Mouse (Mus musculus) liver, embryonic 14.5 days (tissue): ENCODE results near the gene Socs4. TPM values are rescaled to one million over a fixed set of nuclear protein-coding genes. Genes with fewer than 3 reads are reported as not detected.

Experiments used
- ATAC-seq: fragments of 200-750 bp; cut with Nextera tagmentation; 2 replicates; pipeline ENCODE4 v1.8.0; 2017; ENCODE audit warnings: moderate number of reproducible peaks, mild to moderate bottlenecking, moderate library complexity; ENCODE audit not compliant: insufficient read depth
- DNase-seq, 3 experiments: peaks; one replicate each; pipeline ENCODE4 v3.0.0-alpha.2; 2012 to 2013; ENCODE audit warnings: low read depth in 3 of 3, low spot score in 3 of 3
- H3K27ac ChIP-seq: fragments of 300-500 bp; sonication (generic); 2 replicates; pipeline ENCODE4 v1.5.1; 2014; ENCODE audit warnings: moderate library complexity, mild to moderate bottlenecking, control low read depth, inconsistent platforms
- H3K27me3 ChIP-seq: fragments of 300-500 bp; sonication (generic); 2 replicates; pipeline ENCODE4 v1.6.1; 2014; ENCODE audit warnings: mild to moderate bottlenecking, low read length, moderate library complexity; ENCODE audit not compliant: control insufficient read depth, insufficient read depth
- H3K36me3 ChIP-seq: fragments of 300-500 bp; sonication (generic); replicated peaks from 2 replicates; pipeline ENCODE4 v1.6.1; 2014; ENCODE audit warnings: low read depth; ENCODE audit not compliant: control insufficient read depth, insufficient read depth
- H3K4me1 ChIP-seq, 2 experiments: fragments of 200-500 bp in 1 of 2; fragments of 300-500 bp in 1 of 2; sonication (generic) in 1 of 2; replicated peaks; 2 replicates each; pipeline ENCODE4 v1.6.1; 2012 to 2014; ENCODE audit warnings: antibody characterized with exemption in 1 of 2, inconsistent platforms in 1 of 2, low read length in 1 of 2; ENCODE audit not compliant: control insufficient read depth in 2 of 2, insufficient read depth in 2 of 2
- H3K4me2 ChIP-seq: fragments of 300-500 bp; sonication (generic); 2 replicates; pipeline ENCODE4 v1.6.1; 2014; ENCODE audit warnings: low read depth, mild to moderate bottlenecking, control low read depth, moderate library complexity
- H3K4me3 ChIP-seq, 2 experiments: fragments of 200-500 bp in 1 of 2; fragments of 300-500 bp in 1 of 2; sonication (generic) in 1 of 2; 2 replicates each; pipeline ENCODE4 v1.5.1; 2012 to 2014; ENCODE audit warnings: low read depth in 2 of 2, low read length in 2 of 2, mild to moderate bottlenecking in 2 of 2, control low read depth in 1 of 2, inconsistent platforms in 1 of 2, moderate library complexity in 1 of 2; ENCODE audit not compliant: insufficient read depth in 1 of 2
- H3K9ac ChIP-seq: fragments of 300-500 bp; sonication (generic); replicated peaks from 2 replicates; pipeline ENCODE4 v1.6.1; 2014; ENCODE audit warnings: mild to moderate bottlenecking, control low read depth, moderate library complexity
- H3K9me3 ChIP-seq: fragments of 300-500 bp; sonication (generic); 2 replicates; pipeline ENCODE4 v1.6.1; 2016; ENCODE audit warnings: low read length, mixed read lengths; ENCODE audit not compliant: control insufficient read depth
- CTCF ChIP-seq: IDR thresholded peaks from 2 replicates; pipeline ENCODE4 v1.5.1; 2016; ENCODE audit warnings: antibody characterized with exemption, low read depth, control low read depth
- EP300 ChIP-seq: IDR thresholded peaks from 2 replicates; pipeline ENCODE4 v1.6.1; 2016; ENCODE audit warnings: antibody characterized with exemption, low read depth
- WGBS: fragments of 180-500 bp; shearing (Covaris S2); extraction: QIAGEN DNeasy Blood & Tissue Kit; methylation state at CpG from one replicate; pipeline ENCODE4 v1.1.7; 2014; ENCODE audit not compliant: insufficient replicate concordance; 5-methylcytosine and 5-hydroxymethylcytosine counted together
- polyA plus RNA-seq, 2 experiments: library from polyadenylated mRNA; depleted of rRNA in 1 of 2; stranded (reverse) in 1 of 2; unstranded in 1 of 2; fragments of >200 nt; fragmentation: Nextera tagmentation in 1 of 2; extraction: Ambion mirVana in 1 of 2; gene quantifications; 2 replicates each; pipeline versions ENCODE4 v1.2.1 to v1.2.3; 2012 to 2014

Gene Socs4
- polyA plus RNA-seq, 2 experiments, result 3.0 to 5.2 TPM

GRCm38 (mm10) chr14:47281535-47281934 is 4.8 kb downstream of the Socs4 start:
- Histone ChIP-seq H3K27ac (no peak overlapping the region), H3K4me1 (peaks cover 8% of the 10 kb centered on the region in 2 experiments), H3K9me3 (no peaks in the 10 kb centered on the region), H3K4me3 (no peak overlapping the region), H3K4me2 (no peak overlapping the region), H3K36me3 (peaks cover 6% of the 10 kb centered on the region), H3K9ac (no peak overlapping the region), H3K27me3 (no peaks in the 10 kb centered on the region)
- no peak for ATAC-seq
- no peak for TF ChIP-seq CTCF
- TF ChIP-seq EP300, result no peak
- 83% methylated on average over 4 of the region's 4 CpGs for WGBS
- no peak for DNase-seq

- WGBS, result 62% methylated on average over 7 of the region's 7 CpGs
- no peak for ATAC-seq
- DNase-seq, result no peak
- Histone ChIP-seq H3K27me3 (no peaks in the 10 kb centered on the region), H3K4me3 (no peak overlapping the region), H3K4me2 (no peak overlapping the region), H3K9me3 (no peaks in the 10 kb centered on the region), H3K36me3 (peaks cover 6% of the 10 kb centered on the region), H3K4me1 (peaks cover 4 to 11% of the 10 kb centered on the region in 2 experiments; a peak in 3 of 4 replicates), H3K27ac (no peak overlapping the region), H3K9ac (no peak overlapping the region)
- TF ChIP-seq EP300 (no peak), CTCF (no peak)
These were observed 6.8 kb downstream of the Socs4 start for GRCm38 (mm10) chr14:47283568-47283967.

DNA sequence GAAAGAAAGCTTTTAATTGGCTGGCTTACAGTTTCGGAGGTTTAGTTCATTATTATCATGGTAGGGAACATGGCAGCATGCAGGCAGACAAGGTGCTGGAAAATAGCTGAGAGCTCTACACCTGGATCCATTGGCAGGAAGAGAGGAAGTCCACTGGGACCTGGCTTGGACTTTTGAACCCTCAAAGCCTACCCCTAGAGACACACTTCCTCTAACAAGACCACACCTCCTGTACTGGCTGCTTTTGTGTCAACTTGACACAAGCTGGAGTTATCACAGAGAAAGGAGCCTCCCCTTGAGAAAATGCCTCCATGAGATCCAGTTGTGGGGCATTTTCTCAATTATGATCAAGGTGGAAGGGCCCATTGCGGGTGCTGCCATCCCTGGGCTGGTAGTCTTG is 8.5 kb downstream of the Socs4 start:
- no peak overlapping the region for H3K4me2 ChIP-seq
- peaks cover 4 to 11% of the 10 kb centered on the region in 2 experiments; a peak in 3 of 4 replicates for H3K4me1 ChIP-seq
- no peak overlapping the region for H3K27ac ChIP-seq
- H3K36me3 ChIP-seq, result peaks cover 9% of the 10 kb centered on the region
- no peaks in the 10 kb centered on the region for H3K9me3 ChIP-seq
- ATAC-seq (no peak), DNase-seq (no peak)
- TF ChIP-seq CTCF, result no peak
- TF ChIP-seq EP300, result no peak
- no peaks in the 10 kb centered on the region for H3K27me3 ChIP-seq
- no peak overlapping the region for H3K4me3 ChIP-seq
- 89% methylated on average over 2 of the region's 2 CpGs for WGBS
- no peak overlapping the region for H3K9ac ChIP-seq

DNA sequence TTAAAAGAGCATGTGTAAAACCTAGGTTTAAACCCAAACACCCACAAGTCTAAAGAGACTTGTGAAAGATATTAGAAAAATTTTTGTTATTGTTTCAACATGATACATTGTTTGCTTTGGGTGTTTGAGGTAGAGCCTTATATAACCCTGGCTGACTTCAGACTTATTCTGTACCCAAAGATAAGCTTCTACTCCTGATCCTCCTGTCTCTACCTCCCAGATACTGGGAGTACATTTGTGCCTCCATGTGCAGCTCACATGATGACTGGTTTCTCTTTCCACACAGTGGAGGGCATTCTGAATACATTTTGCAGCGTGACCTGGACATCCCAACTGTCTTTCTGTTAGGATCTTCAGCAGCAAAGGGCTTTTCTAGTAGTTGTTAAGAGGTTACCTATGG is 9.5 kb downstream of the Socs4 start:
- TF ChIP-seq CTCF (no peak), EP300 (no peak)
- Histone ChIP-seq H3K27me3 (no peaks in the 10 kb centered on the region), H3K4me1 (peaks cover 4 to 11% of the 10 kb centered on the region in 2 experiments; a peak in 3 of 4 replicates), H3K27ac (no peak overlapping the region), H3K4me3 (no peak overlapping the region), H3K36me3 (peaks cover 14% of the 10 kb centered on the region), H3K4me2 (no peak overlapping the region), H3K9me3 (no peaks in the 10 kb centered on the region), H3K9ac (no peak overlapping the region)
- ATAC-seq, result peak; percentile 51; the same call in 1 of the 2 replicates
- WGBS, result 78% methylated on average over 1 of the region's 1 CpGs
- DNase-seq, result no peak

DNA sequence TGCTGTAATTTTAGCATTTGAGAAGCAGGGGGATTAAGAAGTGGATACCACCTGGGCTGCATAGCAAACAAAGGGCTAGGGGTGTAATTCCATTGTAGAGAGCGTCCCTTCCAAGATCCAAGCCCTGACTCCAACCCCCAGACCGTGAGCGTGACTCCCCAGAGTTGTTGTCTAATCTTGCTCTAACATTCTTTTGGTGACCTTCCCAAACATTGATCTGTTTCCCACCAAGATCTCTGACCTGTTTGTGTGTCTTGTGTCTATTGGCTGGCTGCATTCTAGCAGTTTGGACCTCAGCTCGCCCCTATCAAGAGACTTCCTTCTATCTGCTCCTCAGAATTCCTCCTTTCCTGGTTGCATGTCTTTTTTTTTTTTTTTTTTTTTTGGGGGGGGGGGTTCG is 10.3 kb downstream of the Socs4 start:
- no peak overlapping the region for H3K4me3 ChIP-seq
- H3K9ac ChIP-seq, result no peak overlapping the region
- no peak for DNase-seq
- no peak overlapping the region for H3K4me2 ChIP-seq
- no peaks in the 10 kb centered on the region for H3K9me3 ChIP-seq
- ATAC-seq, result no peak
- no peaks in the 10 kb centered on the region for H3K27me3 ChIP-seq
- no peak for TF ChIP-seq CTCF
- TF ChIP-seq EP300, result no peak
- peaks cover 14% of the 10 kb centered on the region for H3K36me3 ChIP-seq
- 67% methylated on average over 4 of the region's 5 CpGs for WGBS
- peaks cover 4 to 11% of the 10 kb centered on the region in 2 experiments; a peak in 3 of 4 replicates for H3K4me1 ChIP-seq
- no peak overlapping the region for H3K27ac ChIP-seq
